Mouse (Mus musculus): ENCODE results near the gene Ncoa7.

The Ncoa7 gene

DNA sequence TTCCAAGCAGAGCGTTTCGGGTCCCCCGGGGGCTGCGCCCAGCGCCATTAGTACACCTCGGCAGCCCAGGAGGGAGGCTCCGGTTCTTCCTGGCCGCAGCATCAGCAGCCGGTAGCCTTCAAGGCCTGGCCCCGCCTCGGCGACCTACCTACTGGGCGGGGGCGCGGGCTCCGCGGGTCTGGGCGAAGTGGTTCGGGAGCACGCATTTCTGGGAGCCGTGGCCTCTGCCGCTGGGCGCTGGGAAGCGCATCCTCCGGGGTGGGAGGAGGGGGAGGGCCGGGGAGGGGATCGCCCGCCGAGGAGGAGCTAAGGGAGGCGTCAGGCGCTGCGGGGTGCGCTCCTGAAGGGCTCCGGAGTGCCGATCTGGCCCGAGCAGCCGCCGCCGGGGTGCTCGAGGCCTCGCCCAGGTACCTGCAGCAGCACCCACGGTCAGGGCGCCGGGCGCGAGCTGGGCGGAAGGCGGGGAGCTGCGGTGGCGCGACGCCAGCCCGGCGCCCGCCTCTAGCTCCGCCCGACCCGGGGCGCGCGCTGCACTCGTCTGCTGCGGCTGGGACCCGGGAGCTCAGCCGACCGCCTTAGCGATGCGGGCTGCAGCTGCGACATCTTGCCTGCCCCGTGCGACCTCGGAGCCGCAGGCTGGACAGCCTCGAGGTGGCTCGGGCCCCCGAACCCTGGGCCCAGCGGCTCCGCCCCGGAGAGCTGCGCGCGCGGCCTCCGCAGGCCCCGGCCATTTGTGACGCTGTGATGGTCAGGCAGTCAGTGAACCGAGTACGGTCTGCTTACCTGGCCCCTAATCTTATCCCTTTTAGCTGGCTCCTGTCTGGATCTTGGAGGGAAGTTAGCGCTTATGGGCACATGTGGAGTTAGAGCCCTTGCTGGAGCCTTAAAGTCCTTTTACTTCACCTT lies at the start of gene Ncoa7:
Ncoa7 (minus strand) TSS at position 646 of the 906 bp plus-strand sequence.
- peak; percentile 61 to 78 for DNase-seq (ENCODE audit: low spot score in 2 of 2)

DNA sequence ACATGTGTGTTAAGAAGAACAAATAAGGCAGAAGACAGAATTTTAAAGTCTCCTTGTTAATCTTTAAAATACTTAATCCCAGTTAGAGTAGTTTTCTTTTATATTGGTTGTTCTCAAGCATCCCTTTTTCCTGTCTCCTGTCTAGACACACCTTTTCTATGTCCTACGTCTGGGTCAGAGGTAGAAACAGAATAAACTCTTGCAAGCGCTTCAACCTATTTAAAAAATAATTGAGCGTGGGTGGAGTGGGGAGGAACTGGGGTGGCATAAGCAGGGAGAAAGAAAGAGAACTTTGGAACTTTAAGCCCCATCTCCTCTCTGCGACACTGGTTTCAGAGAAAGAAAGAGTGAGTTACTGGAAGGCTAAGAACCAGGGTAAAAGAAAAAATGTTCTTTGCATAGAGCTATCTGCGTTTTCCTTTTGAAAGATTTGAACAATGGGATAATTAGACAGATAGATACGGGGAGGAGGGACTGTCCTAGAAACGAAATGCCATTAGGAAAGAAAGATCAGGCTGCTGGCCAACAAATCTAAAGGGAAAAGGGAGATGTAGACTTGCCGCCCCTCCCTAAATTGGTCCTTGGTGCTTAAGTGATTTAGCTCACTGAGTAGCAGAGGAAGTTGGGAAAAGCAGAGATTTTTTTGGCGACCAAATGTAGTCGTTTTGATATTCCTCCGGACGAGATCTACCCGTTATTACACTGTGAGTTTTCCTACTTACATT lies 42.1 kb upstream of the Ncoa7 start:
- DNase-seq (ENCODE audit: low spot score in 2 of 2): no peak

DNA sequence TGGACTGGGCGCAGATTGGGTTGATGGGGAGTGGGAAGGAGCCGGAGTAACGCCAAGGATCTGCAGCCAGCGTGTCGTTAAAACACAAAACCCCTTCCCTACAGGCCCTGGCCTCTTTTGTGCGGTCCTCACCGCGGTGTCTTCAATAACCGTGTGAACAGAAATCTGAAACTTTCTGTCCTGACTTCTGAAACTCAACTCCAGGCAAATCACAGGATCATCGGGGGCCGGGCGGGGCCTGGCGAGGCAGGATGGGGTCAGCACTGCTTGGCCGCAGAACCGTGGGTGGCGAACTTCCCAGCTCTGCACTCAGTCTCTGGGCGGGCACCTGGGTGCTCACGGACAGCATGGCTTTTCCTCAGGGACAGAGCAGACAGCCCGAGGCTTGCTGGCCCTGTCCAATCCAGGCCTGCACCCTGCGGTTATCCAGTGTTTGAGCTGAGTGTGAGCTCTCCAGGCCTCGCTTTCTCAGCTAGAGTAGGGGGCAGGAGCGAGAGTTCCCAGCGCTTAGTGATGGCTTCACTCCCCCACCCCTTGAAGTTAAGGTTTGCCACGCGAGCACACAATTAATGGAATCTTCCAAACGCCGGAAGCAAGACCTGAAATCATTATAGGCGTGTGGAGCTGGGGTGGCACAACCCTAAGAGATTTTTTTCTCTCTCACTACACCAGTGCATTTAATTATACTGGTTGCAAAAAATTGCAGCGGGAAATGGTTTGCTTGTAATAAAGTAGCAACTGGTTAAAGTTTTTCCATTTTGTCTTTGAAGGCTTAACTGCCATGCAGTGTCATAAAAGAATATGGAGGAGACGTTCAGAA lies 41.3 kb upstream of the Ncoa7 start:
- DNase-seq (ENCODE audit: low spot score in 2 of 2): peak; percentile 21 to 22

DNA sequence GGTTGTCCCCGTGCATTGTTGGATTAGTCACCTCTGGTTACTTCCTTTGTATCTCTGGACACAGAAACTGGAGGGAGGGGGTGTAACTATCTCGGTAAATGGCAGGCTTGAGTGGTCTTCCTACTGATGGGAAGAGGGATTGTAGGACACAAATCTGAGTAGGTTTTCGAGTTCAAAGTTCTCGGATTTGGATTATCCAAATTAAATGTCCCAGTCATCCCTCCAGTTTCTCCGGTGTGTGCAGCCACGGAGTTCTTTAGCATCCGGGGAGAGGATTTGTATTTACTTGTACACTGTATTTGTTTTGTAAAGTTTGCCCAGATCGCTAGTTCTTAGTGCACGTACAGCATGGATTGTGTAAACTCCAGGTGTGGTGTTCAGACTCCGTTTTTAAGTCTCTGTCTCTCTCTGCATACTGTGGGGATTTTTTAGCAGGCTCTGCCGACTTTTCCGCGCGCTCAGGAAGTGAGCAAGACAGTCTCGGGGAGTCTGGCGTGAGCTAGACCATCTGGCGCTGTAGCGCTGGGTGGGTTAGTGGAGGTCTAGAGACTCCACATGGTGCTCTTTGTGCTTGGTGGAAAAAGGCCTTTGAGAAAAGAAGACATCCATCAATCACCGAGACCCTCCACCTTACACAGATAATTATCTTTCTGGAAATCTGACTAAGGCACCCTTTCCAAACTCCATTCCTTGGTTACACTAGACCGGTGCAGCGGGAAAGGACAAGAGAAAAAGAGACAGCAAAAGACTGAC lies 40.5 kb upstream of the Ncoa7 start:
- peak in 1 of 2 experiments; percentile 24 for DNase-seq (ENCODE audit: low spot score in 2 of 2)

DNA sequence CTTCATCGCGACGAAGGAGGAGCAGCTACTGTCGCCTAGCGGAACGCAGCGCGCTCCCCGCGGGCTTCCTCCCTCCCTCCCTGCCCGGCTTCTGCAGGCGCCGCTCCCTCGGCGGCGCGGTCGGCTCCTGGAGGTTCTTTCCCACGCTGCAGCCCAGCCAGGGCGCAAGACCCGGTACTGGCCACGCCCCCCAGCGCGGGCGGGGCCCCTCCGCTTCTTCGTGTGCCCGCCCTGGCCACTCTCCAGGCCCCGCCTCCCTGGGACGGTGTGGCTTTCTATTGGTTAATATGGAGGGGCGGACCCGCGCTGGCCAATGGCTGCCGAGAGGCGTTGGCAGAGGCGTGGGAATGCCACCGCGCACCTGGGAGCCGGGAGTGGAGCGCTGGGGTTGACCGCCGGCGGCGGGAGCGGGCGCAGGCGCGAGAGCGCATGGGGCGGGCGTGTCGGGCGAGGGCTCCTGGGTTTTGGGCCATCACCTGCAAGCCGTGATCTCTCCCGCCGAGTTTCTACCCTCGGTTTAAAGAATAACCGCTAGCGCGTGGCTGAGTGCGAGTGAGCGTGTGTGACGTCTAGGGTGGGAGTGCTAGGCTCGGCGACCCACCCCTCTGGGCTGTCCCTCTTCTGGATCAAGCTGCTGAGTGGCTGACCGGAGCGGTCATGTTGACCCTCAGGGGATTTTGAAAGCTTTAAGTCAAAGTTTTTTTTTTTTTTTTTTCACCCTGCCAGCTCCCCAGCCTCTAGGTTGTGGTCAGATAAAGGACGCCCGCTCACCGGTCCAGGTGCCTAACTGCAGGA lies 39.7 kb upstream of the Ncoa7 start, which contains the start of gene Hey2:
Hey2 (minus strand) TSS at position 159 of the 795 bp plus-strand sequence.
- DNase-seq (ENCODE audit: low spot score in 2 of 2): peak; percentile 97 to 99

DNA sequence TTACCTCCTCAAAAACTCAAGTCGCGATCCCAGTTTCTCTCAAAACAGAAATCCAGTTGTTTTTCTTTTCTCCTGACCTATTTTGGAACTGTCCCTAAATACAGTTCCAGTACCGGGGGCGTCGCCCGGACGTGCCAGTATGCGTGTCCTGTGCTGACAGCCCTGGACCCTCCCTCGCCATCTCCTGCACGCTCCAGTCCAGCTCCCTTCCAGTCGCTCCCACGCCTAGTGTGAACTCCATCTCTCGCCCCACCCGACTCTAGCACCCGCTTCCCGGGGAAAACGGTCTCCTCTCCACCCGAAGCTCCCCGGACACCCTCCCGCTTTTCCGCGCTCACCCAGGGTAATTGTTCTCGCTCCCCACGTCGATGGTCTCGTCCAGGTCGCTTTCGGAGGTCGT lies 39.1 kb upstream of the Ncoa7 start:
- DNase-seq (ENCODE audit: low spot score in 2 of 2): no peak

DNA sequence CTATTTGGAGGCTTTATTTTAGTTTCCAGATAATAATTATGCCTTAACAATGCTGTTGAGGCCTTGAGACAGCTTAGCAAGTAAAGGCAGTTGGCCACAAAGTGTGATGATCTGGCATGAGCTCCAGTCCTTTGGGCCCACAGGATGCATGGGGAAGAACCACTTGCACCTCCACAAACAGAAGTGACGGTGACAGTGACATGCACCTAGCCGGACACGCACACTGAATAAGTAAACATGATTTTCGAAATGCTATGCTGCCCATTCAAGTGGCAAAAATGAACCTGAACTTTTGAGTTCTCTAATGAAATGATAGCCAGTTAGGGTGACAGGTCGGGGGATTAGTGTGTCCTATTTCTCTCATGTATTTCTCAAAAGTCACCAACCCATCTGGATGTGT lies 37.7 kb upstream of the Ncoa7 start:
- no peak for DNase-seq (ENCODE audit: low spot score in 2 of 2)

DNA sequence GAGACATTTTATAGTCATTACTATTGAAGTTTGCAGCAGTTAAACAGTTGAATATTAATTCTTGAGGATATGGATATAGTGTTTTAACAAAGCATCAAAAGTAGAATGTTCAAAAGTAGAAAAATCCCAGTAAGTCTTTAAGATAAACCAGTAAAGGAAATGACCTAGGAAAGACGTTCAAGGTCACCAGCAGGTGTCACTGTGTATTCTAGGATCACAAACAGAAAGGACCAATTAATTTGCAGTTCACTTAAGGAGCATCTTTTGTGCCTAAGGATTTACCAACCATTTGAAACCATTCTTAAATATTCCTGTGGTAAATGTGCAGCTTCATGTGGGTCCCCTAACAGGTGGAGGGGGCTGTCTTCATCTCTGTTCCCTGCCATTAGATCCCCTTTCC lies 35.1 kb upstream of the Ncoa7 start:
- DNase-seq (ENCODE audit: low spot score in 2 of 2): no peak

DNA sequence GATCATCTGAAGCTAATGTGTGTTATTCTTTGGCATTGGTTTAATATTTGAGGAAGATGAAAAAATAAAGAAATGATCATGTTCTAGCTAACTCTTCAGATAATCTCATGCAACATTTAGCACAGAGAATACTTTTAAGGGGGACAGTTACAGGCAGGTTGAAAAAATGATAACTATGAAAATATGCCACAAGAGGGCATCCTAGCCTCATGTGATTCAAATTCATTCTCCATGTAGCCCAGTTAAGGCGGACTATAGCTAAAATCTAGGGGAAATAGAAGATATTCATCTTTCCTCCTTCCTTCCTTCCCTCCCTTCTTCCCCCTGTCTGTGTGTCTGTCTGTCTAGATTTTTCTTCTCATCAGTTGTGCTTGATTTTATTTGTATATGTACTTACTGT lies 21.9 kb upstream of the Ncoa7 start:
- DNase-seq (ENCODE audit: low spot score in 2 of 2): no peak

DNA sequence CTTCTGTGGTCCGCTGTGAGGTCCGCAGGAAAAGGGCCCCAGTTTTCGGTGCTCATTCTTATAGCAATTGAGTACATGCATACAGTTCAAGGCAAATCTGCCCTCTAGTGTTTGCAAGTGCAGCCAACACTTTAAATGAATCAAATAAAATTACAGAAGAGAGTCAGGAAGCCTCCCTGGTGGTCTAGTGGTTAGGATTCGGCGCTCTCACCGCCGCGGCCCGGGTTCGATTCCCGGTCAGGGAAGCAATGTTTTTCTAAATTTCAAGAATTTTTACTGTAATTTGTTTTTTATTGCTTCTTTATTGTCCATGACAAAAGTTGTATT lies 7.8 kb upstream of the Ncoa7 start:
- DNase-seq (ENCODE audit: low spot score in 2 of 2): peak; percentile 57 to 83

DNA sequence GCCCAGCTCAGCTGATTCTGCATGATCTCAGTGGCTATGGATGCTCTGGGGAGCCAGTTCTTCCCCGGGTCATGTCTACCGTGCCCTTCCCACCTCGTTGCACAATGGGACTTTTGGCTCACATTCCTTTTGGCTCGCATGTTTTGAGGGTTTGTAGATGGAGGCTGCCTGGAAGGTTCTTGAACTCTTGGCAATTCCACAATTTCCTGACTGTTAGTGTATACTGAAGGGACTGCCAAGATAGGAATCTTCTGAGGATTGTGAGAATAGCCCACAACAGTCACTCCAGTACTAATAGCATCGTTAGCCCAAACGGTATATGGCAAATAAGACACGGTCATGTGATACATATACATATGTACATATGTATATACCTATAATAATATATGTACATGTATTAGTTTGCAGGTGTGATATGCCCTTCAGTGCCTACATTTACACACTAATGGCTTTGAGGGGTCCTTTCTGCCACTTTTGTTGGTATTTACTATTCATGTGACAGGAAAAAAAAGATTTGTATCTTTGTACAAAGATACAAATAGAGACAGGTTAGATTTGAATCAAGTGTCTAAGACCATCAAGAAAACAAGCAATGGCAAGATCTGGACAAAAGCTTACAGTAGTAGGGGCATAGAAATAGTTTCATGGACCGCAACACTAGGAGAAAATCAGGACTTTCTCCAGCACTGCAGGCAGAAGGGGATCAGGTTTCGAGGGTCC lies 7.3 kb upstream of the Ncoa7 start:
- no peak for DNase-seq (ENCODE audit: low spot score in 2 of 2)

DNA sequence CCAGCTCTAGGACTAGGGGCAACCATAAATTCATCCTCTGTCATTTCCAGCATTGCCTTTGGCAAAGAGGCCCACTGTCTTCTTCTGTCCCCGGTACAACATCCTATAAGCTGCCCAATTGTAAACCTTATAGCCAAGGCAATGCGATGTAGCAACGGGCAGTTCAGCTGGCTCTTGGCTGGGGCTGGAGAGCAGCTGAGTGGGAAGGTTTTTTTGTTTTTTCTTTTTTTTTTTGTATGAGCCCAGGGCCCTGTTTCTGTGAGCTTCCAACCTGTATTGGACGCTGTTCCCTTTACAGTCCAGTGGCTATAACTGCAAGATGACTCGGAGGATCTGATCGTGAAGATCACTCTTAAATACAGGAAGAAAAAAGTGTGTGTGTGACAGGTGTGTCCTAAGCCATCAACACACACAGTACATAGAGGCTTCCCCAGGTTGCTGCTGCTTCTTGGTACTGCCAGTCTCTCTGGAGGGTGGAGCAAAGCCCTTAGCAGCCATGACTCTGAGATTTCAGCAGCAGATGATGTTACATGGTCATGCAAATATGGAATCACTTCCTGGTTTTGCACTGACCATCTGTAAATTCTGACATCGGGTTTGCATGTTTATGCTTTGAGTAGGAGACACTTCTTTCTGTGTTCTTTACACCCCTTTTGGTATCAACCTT lies 594 bp upstream of the Ncoa7 start:
- no peak for DNase-seq (ENCODE audit: low spot score in 2 of 2)

DNA sequence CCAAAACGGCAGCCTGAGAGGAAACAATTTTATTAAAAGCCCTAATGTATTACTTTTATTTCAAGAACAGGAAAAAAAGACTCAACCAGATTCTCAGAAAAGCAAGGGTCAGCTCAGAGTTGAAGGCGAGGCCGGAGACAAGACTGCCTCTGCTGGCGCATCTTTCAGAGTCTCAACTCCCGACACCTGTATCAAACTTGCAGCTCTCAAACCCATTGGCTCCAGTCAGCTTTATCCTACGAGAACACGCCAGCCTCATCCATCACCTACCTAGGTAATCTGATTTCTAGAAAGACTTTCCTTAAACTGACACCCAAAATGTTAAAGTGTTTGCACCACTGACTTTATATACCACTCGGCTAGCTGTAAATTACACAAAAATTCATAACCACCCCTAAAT lies 1.1 kb downstream of the Ncoa7 start:
- peak in 1 of 2 experiments; percentile 18 for DNase-seq (ENCODE audit: low spot score in 2 of 2)

DNA sequence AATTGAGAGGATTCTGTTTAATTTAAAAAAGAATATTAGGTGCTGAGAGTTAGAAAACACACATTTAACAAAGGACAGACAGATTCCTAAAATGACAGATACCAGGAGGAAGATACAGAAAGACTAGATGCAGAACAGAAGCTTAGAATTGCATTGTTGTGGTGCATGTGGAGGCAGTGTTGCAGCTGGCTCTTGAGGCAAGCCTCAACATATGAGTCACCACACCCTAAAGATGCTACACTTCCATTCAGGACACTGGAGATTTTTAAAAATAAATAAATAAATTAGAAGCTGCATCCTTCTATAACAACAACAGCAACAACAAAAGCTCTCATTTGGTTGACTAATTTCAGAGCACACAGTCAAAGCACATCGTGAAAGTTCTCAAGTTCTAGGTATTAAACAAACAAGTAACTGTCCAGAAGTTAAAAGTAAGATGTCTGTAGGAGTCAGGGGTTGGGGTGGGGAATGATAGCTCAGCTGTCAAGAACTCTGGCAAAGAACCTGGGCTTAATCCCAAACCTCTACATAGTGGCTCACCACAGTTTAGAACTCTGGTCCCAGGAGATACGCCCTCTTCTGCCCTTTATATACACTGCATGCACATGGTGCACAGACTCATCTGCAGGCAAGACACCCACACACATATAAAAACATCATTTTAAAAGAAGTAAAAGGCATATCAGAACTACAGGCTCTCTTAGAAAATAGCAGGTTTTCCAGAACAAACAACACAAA lies 3.2 kb downstream of the Ncoa7 start:
- no peak for DNase-seq (ENCODE audit: low spot score in 2 of 2)

DNA sequence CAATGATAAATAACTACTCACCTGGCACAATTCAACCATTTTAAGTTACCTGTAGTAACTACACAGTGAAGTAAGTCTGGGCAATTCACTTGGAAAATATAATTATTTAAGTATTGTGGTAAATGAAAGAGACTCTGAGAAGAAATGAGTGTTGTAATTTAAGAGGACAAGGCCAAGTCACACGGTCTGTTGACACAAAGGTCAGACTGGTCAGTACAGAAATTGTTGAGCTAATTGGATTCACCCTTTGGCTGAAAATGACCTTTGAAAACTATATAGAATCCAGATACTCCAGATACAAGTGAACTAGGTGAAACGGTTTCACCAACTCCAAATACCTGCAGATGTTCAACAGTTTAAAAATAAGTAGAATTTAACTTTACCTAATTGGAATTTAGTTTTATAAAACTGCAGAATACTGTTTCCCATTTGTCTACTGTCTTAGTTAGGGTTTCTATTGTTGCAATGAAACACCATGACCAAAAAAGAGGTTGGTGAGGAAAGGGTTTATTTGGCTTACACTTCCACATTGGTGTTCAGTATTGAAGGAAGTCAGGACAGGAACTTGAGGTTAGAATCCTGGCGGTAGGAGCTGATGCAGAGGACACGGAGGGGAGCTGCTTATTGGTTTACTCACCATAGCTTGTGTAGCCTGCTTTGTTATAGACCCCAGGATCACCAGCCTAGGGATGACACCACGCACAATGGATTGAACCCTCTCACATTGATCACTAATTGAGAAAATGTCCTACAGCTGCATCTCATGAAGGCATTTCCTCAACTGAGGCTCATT lies 6.5 kb downstream of the Ncoa7 start:
- no peak for DNase-seq (ENCODE audit: low spot score in 2 of 2)

DNA sequence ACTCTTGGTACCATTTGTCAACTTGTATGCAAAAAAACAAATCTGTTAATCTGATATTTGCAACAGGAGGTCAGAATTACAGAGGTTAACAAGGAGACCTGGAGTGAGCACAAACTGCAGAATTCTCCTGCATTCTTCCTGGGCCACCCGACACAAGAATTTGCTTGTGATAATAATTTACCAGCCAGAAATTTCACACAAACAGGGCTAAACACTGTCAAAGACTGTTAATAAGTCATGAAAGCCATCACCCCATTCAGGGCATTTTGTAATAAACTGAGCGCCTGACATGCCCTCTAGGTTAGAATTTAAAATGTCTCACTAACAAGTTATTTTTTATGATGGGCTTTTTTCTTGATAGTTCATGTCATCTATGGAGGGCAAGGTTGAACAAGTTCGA lies 12.1 kb downstream of the Ncoa7 start:
- DNase-seq (ENCODE audit: low spot score in 2 of 2): no peak

DNA sequence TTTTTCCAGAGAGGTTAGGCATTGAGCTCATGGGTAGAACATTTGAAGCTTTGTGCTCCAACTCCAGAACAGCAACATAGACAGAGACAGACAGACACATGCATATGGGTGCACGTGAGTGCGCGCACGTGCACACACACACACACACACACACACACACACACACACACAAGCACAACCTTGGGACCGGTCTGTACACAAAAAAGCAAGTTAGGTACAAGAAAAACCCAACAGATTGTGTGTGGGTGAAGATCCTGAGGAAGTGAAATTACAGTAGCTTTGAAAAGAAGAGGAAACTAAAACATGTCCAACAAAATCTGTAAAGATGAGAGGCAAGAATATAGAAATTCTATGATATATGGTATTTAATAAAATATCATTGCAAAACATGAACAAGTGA lies 13.6 kb downstream of the Ncoa7 start:
- no peak for DNase-seq (ENCODE audit: low spot score in 2 of 2)

DNA sequence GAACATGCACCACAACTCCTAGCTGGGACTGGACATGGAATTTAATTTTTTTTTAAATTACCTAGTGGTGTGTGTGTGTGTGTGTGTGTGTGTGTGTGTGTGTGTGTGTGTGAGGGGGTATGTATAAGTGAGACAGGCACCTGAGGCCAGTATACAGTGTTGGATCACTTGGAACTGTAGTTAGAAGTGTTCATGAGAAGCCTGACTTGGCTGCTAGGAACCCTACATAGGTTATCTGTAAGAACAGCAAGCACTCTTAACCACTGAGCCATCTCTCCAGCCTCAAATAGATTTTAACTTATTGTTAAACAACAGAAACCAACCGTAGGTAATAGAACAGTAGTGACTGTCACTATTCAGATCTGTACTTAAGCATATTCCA lies 14.8 kb downstream of the Ncoa7 start:
- DNase-seq (ENCODE audit: low spot score in 2 of 2): no peak

All from cerebellum, postnatal 4 days (tissue).